Mouse (Mus musculus) layer of hippocampus, adult 9-10 months (tissue): ENCODE measurements around the gene Apopt1.

ENCODE experiments used
- DNase-seq: peaks from one replicate; pipeline ENCODE4 v3.0.0; 2022; ENCODE audit warnings: low spot score

Apopt1 gene

GRCm38 (mm10) chr12:111713004-111713651 lies at the start of gene Apopt1, which contains the start of gene Bag5:
Gene Apopt1, plus strand, starts transcription at chr12:111713261.
Gene Bag5, minus strand, starts transcription at chr12:111713257.
- DNase-seq, result no peak

- no peak for DNase-seq
Measured at GRCm38 (mm10) chr12:111664144-111664634, 48.9 kb upstream of the Apopt1 start.

GRCm38 (mm10) chr12:111665041-111665880 lies 47.8 kb upstream of the Apopt1 start:
- no peak for DNase-seq

DNA sequence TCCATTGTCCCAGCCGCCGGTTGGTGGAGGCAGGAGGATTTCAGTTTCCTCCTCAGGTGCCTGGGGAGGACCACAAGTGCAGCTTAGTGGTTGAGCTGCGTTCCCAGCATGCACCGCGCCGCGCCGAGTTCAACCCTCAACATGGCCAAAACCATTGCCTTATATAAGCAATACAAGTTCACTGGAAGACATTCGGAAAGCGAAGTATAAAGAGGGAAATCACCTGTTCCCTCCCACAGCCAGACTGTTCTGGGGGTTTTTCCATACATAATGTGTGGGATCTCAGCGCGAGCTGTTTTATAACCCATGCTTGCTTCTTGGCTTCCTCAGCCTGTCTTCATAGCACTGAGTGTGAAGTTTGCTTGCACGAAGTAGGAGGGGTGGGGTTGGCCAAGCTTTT lies 46.7 kb upstream of the Apopt1 start:
- DNase-seq, result no peak

- no peak for DNase-seq
Measured at GRCm38 (mm10) chr12:111667421-111667820, 45.6 kb upstream of the Apopt1 start.

DNA sequence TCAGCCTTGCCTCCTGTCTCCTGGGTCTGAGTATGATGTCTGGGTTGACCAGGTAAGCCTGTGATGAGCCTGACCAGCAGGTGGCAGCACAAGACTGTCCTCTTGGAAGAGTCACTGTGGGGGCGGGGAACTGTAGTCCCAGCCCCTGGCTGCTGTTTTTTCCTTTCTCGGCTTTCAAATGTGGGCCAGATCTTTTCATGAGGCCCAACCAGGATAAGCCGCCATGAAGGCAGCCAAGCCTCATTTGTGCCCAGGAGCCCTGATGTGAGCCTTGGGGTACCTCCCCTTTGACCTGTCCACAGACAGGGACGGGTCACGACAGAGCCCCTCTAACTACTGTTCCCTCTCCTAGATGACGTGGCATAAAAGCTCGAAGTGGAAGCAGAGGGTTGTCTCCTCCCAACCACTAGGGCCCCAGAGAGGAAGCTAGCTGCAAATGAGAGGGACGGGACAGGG lies 44.6 kb upstream of the Apopt1 start:
- peak; percentile 98 for DNase-seq

GRCm38 (mm10) chr12:111669000-111669788 lies 43.9 kb upstream of the Apopt1 start:
- no peak for DNase-seq

GRCm38 (mm10) chr12:111669961-111670360 lies 43.1 kb upstream of the Apopt1 start:
- no peak for DNase-seq

DNA sequence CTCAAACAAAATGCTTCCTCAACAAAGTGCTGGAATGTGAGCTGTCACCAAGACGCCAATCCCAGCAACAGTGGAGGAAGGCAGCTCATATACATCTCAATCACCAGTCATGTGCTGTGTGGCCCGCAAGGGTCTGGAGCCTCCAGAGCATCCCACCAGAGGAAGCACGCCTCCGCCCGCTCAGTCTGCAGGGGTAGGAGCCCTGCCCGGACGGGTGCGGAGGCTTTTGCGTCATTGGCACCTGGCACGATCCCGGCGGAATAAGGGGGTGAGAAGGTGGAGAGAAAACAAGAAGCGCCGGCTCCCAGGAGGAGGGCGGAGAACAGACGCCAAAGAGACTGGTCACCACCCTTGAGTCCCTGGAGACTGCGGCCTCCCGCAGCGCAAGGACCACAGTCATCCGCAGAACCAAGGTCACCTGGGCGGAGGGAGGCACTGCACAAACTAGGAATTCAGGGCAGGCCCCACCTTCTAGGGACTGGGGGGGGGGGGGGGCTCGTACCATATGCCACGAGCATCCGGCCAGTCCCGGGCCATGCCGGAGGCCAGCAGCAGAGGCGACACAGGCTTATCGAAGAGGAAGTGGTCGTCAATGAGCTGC lies 42.6 kb upstream of the Apopt1 start:
- no peak for DNase-seq

DNA sequence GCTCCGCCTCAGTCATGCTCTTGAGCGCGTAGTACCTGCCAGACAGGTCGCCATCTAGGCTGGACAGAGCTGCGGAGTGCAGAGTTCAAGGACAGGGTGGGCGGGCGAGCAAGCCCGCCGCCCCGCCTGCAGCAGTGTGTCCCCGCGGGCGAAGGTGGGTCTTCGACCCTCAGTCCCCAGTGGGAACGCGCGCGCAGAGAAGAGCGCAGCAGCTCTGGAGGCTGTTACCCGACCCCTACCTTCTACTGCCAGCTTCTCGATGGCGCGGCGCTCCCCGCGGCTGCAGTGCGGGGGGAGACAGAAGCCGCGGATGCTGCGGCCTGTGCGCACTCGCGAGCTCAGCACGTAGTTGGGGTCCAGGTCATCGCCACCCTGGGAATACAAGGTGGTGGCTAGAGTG lies 42.1 kb upstream of the Apopt1 start:
- no peak for DNase-seq

DNA sequence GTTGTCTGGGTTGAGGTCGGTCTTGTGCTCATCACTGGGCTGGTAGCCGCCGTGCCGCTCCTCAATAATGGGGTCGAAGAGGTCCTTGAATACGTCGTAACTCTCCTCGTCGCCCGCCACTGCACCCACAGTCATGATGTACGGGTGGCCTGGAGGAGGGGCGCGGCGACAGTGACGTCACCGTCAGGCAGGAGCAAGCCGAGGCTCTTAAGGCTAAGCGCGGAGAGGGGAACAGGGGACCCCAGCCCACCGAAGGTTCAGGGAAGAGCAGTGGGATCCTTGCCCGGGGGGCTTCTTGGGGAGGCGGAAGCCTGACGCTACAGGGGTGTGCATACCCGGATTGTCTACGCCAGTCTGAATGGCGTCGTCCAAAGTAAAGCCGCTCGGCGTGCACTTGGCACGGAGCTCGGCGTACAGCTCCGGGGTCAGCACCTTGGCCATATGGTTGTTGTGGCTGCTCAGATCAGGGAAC lies 41.6 kb upstream of the Apopt1 start:
- no peak for DNase-seq

DNA sequence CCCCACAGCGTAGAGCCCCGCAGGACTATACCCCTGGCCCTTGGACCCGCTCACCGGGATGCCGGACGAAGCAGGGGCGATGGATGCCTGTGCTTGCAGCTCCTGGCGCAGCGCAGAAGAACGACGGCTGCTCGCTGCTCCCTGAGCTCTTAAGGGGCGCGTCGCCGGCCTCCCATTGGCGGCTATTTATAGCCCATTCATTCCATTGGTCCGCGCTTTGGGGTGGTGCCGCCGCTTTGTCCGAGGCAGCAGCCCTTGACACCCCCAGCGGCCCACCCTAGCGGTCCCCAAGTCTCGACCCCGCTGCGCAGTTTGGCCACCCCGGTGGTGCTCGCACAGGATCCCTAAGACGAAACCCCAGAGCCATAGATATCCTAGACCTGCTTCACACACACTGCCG lies 40.9 kb upstream of the Apopt1 start, which contains the start of gene Ckb:
Ckb (minus strand) TSS at position 163 of the 400 bp plus-strand sequence.
- peak; percentile 80 for DNase-seq

DNA sequence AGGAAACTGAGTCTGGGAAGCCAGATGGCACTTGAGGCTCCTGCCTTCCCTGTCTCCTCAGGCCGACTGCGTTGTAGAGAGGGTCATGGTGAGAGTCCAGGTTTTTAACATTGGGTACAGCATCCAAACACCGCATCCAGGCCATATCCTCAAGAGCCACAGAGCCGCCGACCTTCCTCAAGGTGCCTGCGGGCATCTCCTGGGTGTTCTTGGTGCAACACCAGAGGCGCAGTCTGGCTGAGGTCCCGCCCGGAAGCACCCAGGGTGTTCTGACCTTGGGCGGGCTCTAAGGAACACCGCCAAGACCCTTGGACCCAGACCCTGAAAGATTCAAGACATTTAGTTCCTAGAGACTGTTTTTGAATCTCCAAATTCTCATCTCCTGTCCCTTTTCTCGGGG lies 40.5 kb upstream of the Apopt1 start:
- no peak for DNase-seq

- DNase-seq, result no peak
Measured at GRCm38 (mm10) chr12:111674850-111675486, 38.1 kb upstream of the Apopt1 start.

- DNase-seq, result no peak
Measured at GRCm38 (mm10) chr12:111675797-111676580, 37.1 kb upstream of the Apopt1 start.

GRCm38 (mm10) chr12:111677421-111677820 lies 35.6 kb upstream of the Apopt1 start:
- DNase-seq, result no peak

- DNase-seq, result no peak
Measured at GRCm38 (mm10) chr12:111677882-111678669, 35.0 kb upstream of the Apopt1 start, which contains the start of gene Trmt61a. Gene Trmt61a, plus strand, starts transcription at chr12:111678105.

DNA sequence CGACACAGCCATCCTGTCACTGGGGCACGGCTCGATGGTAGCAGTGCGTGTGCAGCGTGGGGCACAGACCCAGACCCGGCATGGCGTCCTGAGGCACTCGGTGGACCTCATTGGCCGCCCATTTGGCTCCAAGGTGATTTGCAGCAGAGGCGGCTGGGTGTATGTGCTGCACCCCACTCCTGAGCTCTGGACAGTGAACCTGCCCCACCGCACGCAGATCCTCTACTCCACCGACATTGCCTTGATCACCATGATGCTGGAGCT lies 34.5 kb upstream of the Apopt1 start:
- no peak for DNase-seq

GRCm38 (mm10) chr12:111678997-111679396 lies 34.1 kb upstream of the Apopt1 start:
- DNase-seq, result no peak

- no peak for DNase-seq
Measured at GRCm38 (mm10) chr12:111680661-111681060, 32.4 kb upstream of the Apopt1 start.
